Mouse (Mus musculus): ENCODE measurements around the gene Ppp1r9a.

GRCm38 (mm10) chr6:5155313-5155927, 252.7 kb downstream of the Ppp1r9a start:
- TF ChIP-seq CTCF (IDR thresholded peaks at IDR 0.05; ENCODE audit: borderline replicate concordance, extremely low read depth, insufficient read depth, insufficient read length) (no peak), POLR2A (IDR thresholded peaks at IDR 0.05; ENCODE audit: borderline replicate concordance, extremely low read depth, insufficient read depth, insufficient read length, poor library complexity, severe bottlenecking) (no peak)
